ENCODE assay signal across 9 mouse cellular contexts in genomic region chr19:31073959-31074716, GRCm38 (mm10). TPM values are rescaled to one million over a fixed set of nuclear protein-coding genes. Genes with fewer than 3 reads are reported as not detected.
DNase-seq lines count a peak whose midpoint lies in the region; ATAC-seq and TF ChIP-seq lines count a peak whose summit lies in the region.
"Had no signal": no experiment of that assay in that cellular context is flagged by ENCODE, and none has a peak within 500 bp of the region (broad histone marks: within the 10 kb centered on the region; RNA-seq: fewer than 3 reads in every experiment).

No protein-coding gene starts in this region.

- H3K9me3 ChIP-seq in ES-Bruce4 (replicated peaks; ENCODE audit: control insufficient read depth, insufficient read depth, low read length, poor library complexity, severe bottlenecking) (no peaks in the 10 kb centered on the region), ES-E14 (ENCODE audit: control insufficient read depth, insufficient read depth, low read depth, low read length) (no peaks in the 10 kb centered on the region)
- no peaks in the 10 kb centered on the region for H3K9me3 ChIP-seq in heart, embryonic 14.5 days (ENCODE audit: control insufficient read depth, low read length)
- H3K9me3 ChIP-seq in midbrain, embryonic 10.5 days (replicated peaks), result no peaks in the 10 kb centered on the region

- H3K27ac ChIP-seq in ES-Bruce4 (ENCODE audit: insufficient read depth, low read length), result peak overlapping the region; percentile 76
- peak overlapping the region; percentile 84; the same call in 1 of the 2 replicates for H3K27ac ChIP-seq in ES-E14 (ENCODE audit: insufficient read depth, low read depth, low read length, poor library complexity, severe bottlenecking)
- peak overlapping the region; percentile 43 to 56; a peak in 3 of 4 replicates for H3K27ac ChIP-seq in heart, embryonic 14.5 days (replicated peaks in 1 of 2; ENCODE audit: control insufficient read depth in 1 of 2, insufficient read depth in 1 of 2, low read depth in 2 of 2, low read length in 2 of 2)
- peak overlapping the region; percentile 78 for H3K27ac ChIP-seq in midbrain, embryonic 10.5 days (replicated peaks)

- ATAC-seq in heart, embryonic 14.5 days (ENCODE audit: insufficient number of reproducible peaks, insufficient read depth, low FRiP score, low read depth), result no peak
- no peak for ATAC-seq in granulocyte monocyte progenitor cell, adult 5-6 weeks (replicated peaks; ENCODE audit: poor library complexity, severe bottlenecking)

- TF ChIP-seq POLR2A in ES-Bruce4 (IDR thresholded peaks at IDR 0.05; ENCODE audit: insufficient read depth, low read length), result no peak

- TF ChIP-seq EP300 in ES-Bruce4 (IDR thresholded peaks at IDR 0.05; ENCODE audit: insufficient read depth, low read depth, low read length), result no peak

- no peak for DNase-seq in ES-E14 (ENCODE audit: low read depth, low spot score)
- DNase-seq in midbrain, embryonic 10.5 days (ENCODE audit: low spot score), result peak; percentile 45
- DNase-seq in urinary bladder, adult 2 months (ENCODE audit: low spot score), result no peak
- no peak for DNase-seq in spleen, adult 18-20 months
- DNase-seq: adrenal gland, adult 2 months; thymus, postnatal 36 days had no signal

- peak overlapping the region; percentile 35 for H3K9ac ChIP-seq in ES-Bruce4 (ENCODE audit: low read depth, poor library complexity, severe bottlenecking)
- H3K9ac ChIP-seq in ES-E14 (ENCODE audit: insufficient read depth, low read depth, low read length, poor library complexity, severe bottlenecking), result peak overlapping the region; percentile 54
- H3K9ac ChIP-seq in heart, embryonic 14.5 days (ENCODE audit: low read length), result peak overlapping the region; percentile 66

- no peaks in the 10 kb centered on the region for H3K36me3 ChIP-seq in ES-Bruce4 (ENCODE audit: control insufficient read depth, insufficient read depth, low read length, poor library complexity, severe bottlenecking)
- H3K36me3 ChIP-seq in ES-E14 (ENCODE audit: control insufficient read depth, insufficient read depth, low read length, poor library complexity, severe bottlenecking), result no peaks in the 10 kb centered on the region
- no peaks in the 10 kb centered on the region for H3K36me3 ChIP-seq in heart, embryonic 14.5 days (ENCODE audit: control insufficient read depth, insufficient read depth, low read length)
- H3K36me3 ChIP-seq in midbrain, embryonic 10.5 days, result no peaks in the 10 kb centered on the region

- H3K4me3 ChIP-seq in ES-Bruce4 (ENCODE audit: low read depth, low read length), result peak overlapping the region; percentile 15
- peak overlapping the region; percentile 33 to 63 for H3K4me3 ChIP-seq in ES-E14 (ENCODE audit: insufficient read depth in 1 of 2, low read depth in 1 of 2, low read length in 2 of 2, poor library complexity in 1 of 2, severe bottlenecking in 1 of 2)
- H3K4me3 ChIP-seq in heart, embryonic 14.5 days (ENCODE audit: control insufficient read depth in 1 of 2, insufficient read depth in 1 of 2, low read depth in 1 of 2, low read length in 2 of 2), result peak overlapping the region; percentile 21 to 26
- H3K4me3 ChIP-seq in midbrain, embryonic 10.5 days, result peak overlapping the region; percentile 35

- H3K4me1 ChIP-seq in ES-Bruce4 (ENCODE audit: control insufficient read depth, insufficient read depth, low read length) (peaks cover 1% of the 10 kb centered on the region), ES-E14 (ENCODE audit: control insufficient read depth in 2 of 2, insufficient read depth in 2 of 2, low read length in 2 of 2, poor library complexity in 1 of 2) (peaks cover 0 to 2% of the 10 kb centered on the region in 2 experiments; a peak in 2 of 4 replicates)
- peaks cover 5 to 9% of the 10 kb centered on the region in 2 experiments; a peak in 2 of 4 replicates for H3K4me1 ChIP-seq in heart, embryonic 14.5 days (ENCODE audit: control insufficient read depth in 2 of 2, insufficient read depth in 2 of 2, low read length in 2 of 2)
- H3K4me1 ChIP-seq in midbrain, embryonic 10.5 days, result peaks cover 18% of the 10 kb centered on the region

- WGBS in heart, embryonic 14.5 days, result 51% methylated on average over 24 of the region's 24 CpGs
- 35% methylated on average over 24 of the region's 24 CpGs for WGBS in midbrain, embryonic 10.5 days

- no peaks in the 10 kb centered on the region for H3K27me3 ChIP-seq in ES-Bruce4 (ENCODE audit: control insufficient read depth, insufficient read depth, low read length, poor library complexity, severe bottlenecking)
- no peaks in the 10 kb centered on the region for H3K27me3 ChIP-seq in heart, embryonic 14.5 days (ENCODE audit: control insufficient read depth, insufficient read depth, low read length)
- peaks cover 17% of the 10 kb centered on the region; the same call in 1 of the 2 replicates for H3K27me3 ChIP-seq in midbrain, embryonic 10.5 days (ENCODE audit: low read depth, poor library complexity, severe bottlenecking)

- TF ChIP-seq CTCF in ES-Bruce4 (IDR thresholded peaks at IDR 0.05; ENCODE audit: low read depth, low read length), result no peak

- in situ Hi-C loops in ES-E14 (cut with MboI; ENCODE audit: low sequenced_read_pairs in 2 of 2, unreplicated experiment in 2 of 2), result no loop called here

- H3K4me2 ChIP-seq in heart, embryonic 14.5 days (ENCODE audit: low read length), result peak overlapping the region; percentile 52

TF ChIP-seq in ES-E14, 5 proteins besides CTCF, POLR2A, EP300 and RAD21:
- no peak for TF ChIP-seq ZNF384 (IDR thresholded peaks at IDR 0.05; ENCODE audit: low read depth, low read length)
- no peak for TF ChIP-seq HCFC1 (IDR thresholded peaks at IDR 0.05; ENCODE audit: borderline replicate concordance, insufficient read depth, low read length)
- TF ChIP-seq CHD2 (IDR thresholded peaks at IDR 0.05; ENCODE audit: low read depth, low read length), result no peak

RNA-seq across cellular contexts. Expression of gene Cstf2t, which starts 8.5 kb away (rescaled TPM):
- polyA plus RNA-seq in ES-Bruce4 (2011; ENCODE audit: insufficient read depth, insufficient read length, low read depth, missing spikeins), result 24.9 and 26.4 TPM in 2 replicates
- 23.7 and 27.7 TPM in 2 replicates for total RNA-seq in ES-E14 (2012; rRNA removed)
- 30.5 and 30.6 TPM in 2 replicates for polyA plus RNA-seq in heart, embryonic 14.5 days (2014; fragmentation: Nextera tagmentation; extraction: Ambion mirVana)
- polyA plus RNA-seq in midbrain, embryonic 10.5 days (2016; fragmentation: Nextera tagmentation; extraction: Ambion mirVana), result 56.6 and 64.8 TPM in 2 replicates
- polyA plus RNA-seq in urinary bladder, adult 2 months (2012; rRNA removed), result 19.5 and 20.9 TPM in 2 replicates
- 15.6 and 15.9 TPM in 2 replicates for total RNA-seq in granulocyte monocyte progenitor cell, adult 5-6 weeks (2014; fragmentation: Nextera tagmentation)
- total RNA-seq in granulocyte monocyte progenitor cell, adult 5-6 weeks (2017), result 33.2 and 36.8 TPM in 2 replicates
